Mouse (Mus musculus): ENCODE results near the gene Nceh1. TPM values are rescaled to one million over a fixed set of nuclear protein-coding genes. Genes with fewer than 3 reads are reported as not detected.

The Nceh1 gene
- polyA plus RNA-seq, 1 experiment from 2014 or later = 4.1 TPM

- no peak for DNase-seq
- no peak for ATAC-seq (ENCODE audit: insufficient read depth)
Measured at GRCm38 (mm10) chr3:27326633-27327191, 143.9 kb downstream of the Nceh1 start.

DNA sequence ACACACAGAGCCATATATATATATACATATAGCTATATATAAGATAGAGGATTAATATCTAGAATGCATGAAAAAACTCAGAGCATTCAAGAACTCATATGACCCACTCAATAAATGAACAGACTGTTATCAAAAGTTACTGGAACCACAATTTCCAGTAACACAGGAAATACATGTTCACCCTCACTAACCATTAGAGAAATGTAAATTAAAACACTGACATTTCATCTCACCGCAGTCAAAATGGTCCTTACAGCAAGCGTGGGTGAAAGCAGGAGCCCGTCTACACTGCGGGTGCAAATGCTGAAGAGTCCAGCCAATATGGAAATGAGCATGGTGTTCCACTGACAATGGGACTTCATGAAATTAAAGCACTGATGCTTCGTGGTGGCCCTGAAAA lies 147.9 kb downstream of the Nceh1 start:
- TF ChIP-seq CTCF (IDR thresholded peaks at IDR 0.05; ENCODE audit: low read depth) = no peak
- no peak for DNase-seq
- Histone ChIP-seq H3K36me3 (ENCODE audit: insufficient read depth) (no peaks in the 10 kb centered on the region), H3K4me3 (ENCODE audit: low read depth, low read length) (no peak overlapping the region), H3K4me2 (no peak overlapping the region), H3K4me1 (ENCODE audit: insufficient read depth) (no peaks in the 10 kb centered on the region), H3K9ac (no peak overlapping the region), H3K9me3 (ENCODE audit: low read depth, low read length) (no peaks in the 10 kb centered on the region), H3K27me3 (ENCODE audit: insufficient read depth, low read length) (no peaks in the 10 kb centered on the region), H3K27ac (ENCODE audit: low read depth) (no peak overlapping the region)
- 86% methylated on average over 5 of the region's 5 CpGs for WGBS
- no peak for ATAC-seq (ENCODE audit: insufficient read depth)

More at GRCm38 (mm10) chr3:27326633-27327191, 143.9 kb downstream of the Nceh1 start:
- no peaks in the 10 kb centered on the region for H3K36me3 ChIP-seq (ENCODE audit: insufficient read depth)
- TF ChIP-seq CTCF (IDR thresholded peaks at IDR 0.05; ENCODE audit: low read depth) = no peak
- no peak overlapping the region for H3K4me2 ChIP-seq
- H3K27me3 ChIP-seq (ENCODE audit: insufficient read depth, low read length) = no peaks in the 10 kb centered on the region
- no peak overlapping the region for H3K4me3 ChIP-seq (ENCODE audit: low read depth, low read length)
- H3K27ac ChIP-seq (ENCODE audit: low read depth) = no peak overlapping the region
- WGBS = 35% methylated on average over 4 of the region's 4 CpGs
- H3K9me3 ChIP-seq (ENCODE audit: low read depth, low read length) = no peaks in the 10 kb centered on the region
- no peak overlapping the region for H3K9ac ChIP-seq
- H3K4me1 ChIP-seq (ENCODE audit: insufficient read depth) = no peaks in the 10 kb centered on the region

Other genes starting within 250 kb of the Nceh1 start
- 73.3 and 82.0 TPM in 2 replicates for gene Ect2, start 29.1 kb upstream of the Nceh1 start, polyA plus RNA-seq (2014; fragmentation: Nextera tagmentation; extraction: Ambion mirVana)
- gene Tnfsf10, start 134.1 kb downstream of the Nceh1 start, polyA plus RNA-seq (2014; fragmentation: Nextera tagmentation; extraction: Ambion mirVana) = 1.6 and 2.1 TPM in 2 replicates
- not detected in 2 replicates for gene Ghsr, start 188.4 kb downstream of the Nceh1 start, polyA plus RNA-seq (2014; fragmentation: Nextera tagmentation; extraction: Ambion mirVana)